Mouse (Mus musculus) megakaryocyte, embryonic 14.5 days (primary cell): ENCODE measurements at regions not wholly inside any gene's neighbourhood (a gene's known extent, or its start where the extent isn't known, plus 50 kb on each side); places are given as distances from the start of the nearest gene placed in this dataset.

Source experiments
- H3K27me3 ChIP-seq: replicated peaks from 2 replicates; pipeline ENCODE3; 2012; ENCODE audit warnings: inconsistent platforms
- H3K36me3 ChIP-seq: replicated peaks from 2 replicates; pipeline ENCODE3; 2012; ENCODE audit warnings: low read length, inconsistent platforms, mixed read lengths
- H3K4me1 ChIP-seq: 2 replicates; pipeline ENCODE4 v1.6.1; 2012; ENCODE audit warnings: inconsistent platforms
- H3K4me3 ChIP-seq: replicated peaks from 2 replicates; pipeline ENCODE3; 2012; ENCODE audit warnings: moderate library complexity, mild to moderate bottlenecking, inconsistent platforms
- H3K9me3 ChIP-seq: 2 replicates; pipeline ENCODE4 v1.6.1; 2012; ENCODE audit warnings: inconsistent platforms
- FLI1 ChIP-seq: IDR thresholded peaks from 2 replicates; pipeline ENCODE4 v1.6.1; 2012; ENCODE audit warnings: low read length, inconsistent platforms, mixed read lengths
- GATA1 ChIP-seq: IDR thresholded peaks from 3 replicates; pipeline ENCODE4 v1.6.1; 2012; ENCODE audit warnings: mixed read lengths, low read length, inconsistent platforms, borderline replicate concordance

DNA sequence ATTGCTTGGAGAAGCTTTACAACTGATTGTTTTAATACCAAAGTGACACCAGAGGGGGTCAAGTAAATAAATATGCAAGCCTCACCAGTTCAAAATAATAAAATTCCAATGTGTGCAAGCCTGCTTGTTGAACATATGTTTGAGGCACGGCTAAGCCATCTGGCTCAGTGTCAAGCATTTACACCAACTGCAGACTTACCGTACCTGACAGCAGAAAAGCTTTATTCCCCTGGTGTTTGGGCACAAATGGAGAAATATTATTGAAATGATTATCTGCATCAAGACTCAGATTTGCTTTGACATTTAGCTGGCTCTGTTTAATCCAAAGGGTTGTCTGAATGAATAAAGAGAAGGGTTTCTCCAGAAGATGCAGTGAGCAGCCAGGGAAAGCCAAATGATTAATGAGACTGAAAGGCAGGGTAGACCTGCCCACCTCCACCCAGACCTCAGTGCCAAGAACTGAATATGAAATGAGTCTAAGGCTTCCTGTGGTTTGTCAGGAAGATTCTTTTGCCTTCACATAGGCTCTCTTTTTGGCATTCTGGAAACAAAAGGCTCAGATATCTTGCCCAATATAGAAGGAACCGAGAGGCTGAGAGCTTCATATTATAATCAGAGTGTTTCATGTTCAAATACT, 325.6 kb upstream of the Galnt5 start:
- TF ChIP-seq GATA1 (no peak), FLI1 (no peak)
- H3K4me3 ChIP-seq = no peak overlapping the region

DNA sequence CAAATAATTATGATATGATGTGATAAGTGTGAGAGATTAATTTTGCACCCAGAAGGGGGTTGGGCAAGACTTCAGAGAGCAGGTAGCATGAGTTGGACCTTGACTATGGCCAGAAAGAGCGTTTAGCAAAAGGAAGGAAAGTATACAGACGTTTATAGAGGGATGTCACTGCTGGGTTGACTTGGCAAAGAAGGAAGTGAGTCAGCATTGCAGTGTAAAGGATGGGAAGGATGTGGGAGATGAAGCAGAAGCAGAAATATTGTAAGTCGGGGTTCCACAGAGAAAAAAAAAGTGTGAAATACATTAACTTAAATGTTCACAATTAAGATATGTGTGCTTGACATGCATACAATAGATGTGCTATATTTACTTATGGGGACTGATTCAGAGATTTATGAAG, 307.8 kb upstream of the Galnt5 start:
- no peaks in the 10 kb centered on the region for H3K27me3 ChIP-seq
- no peak overlapping the region for H3K4me3 ChIP-seq
- no peaks in the 10 kb centered on the region for H3K36me3 ChIP-seq
- no peaks in the 10 kb centered on the region for H3K9me3 ChIP-seq
- TF ChIP-seq GATA1 = no peak
- TF ChIP-seq FLI1 = no peak
- H3K4me1 ChIP-seq = 0 out of 2 replicates have a peak, but pooled peaks cover 3% of the 10 kb centered on the region

More for the DNA sequence above, 325.6 kb upstream of the Galnt5 start:
- Histone ChIP-seq H3K27me3 (no peaks in the 10 kb centered on the region), H3K4me1 (no peaks in the 10 kb centered on the region), H3K9me3 (no peaks in the 10 kb centered on the region), H3K36me3 (no peaks in the 10 kb centered on the region)

DNA sequence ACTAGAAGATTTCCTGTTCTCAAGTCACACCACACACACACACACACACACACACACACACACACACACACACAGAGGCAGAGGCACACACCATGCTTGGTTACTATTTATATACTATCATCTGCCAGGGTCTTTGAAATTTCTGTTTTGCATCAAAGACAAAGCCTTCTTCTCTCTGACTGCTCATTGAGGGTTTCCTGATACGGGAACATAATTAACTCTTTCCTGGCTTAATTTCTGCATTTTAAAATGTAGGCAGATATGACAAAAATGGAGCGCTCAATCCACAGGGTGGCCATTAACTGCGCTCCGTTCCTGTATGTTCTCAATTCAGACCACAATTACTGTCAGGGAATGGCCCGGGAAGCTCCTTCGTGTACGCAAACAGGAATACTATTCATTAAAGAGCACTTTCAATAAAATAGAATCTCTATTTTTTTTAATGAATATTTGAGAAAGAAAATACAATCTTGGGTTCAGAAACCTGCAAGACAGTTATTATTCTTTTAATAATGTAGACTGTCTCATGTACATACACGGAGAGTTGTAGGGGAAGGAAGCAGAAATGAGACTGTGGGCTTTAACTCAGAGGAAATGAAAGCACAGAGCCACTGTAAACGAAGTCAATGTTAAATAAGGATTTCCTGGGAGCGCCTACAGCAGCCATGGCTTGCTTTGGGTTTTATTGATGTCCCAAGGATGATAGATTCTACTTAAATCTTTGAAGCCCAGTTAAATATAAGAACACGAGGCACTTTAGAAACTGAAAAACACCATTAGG, 300.5 kb upstream of the Galnt5 start:
- Histone ChIP-seq H3K27me3 (peaks cover 1% of the 10 kb centered on the region), H3K9me3 (no peaks in the 10 kb centered on the region), H3K4me3 (no peak overlapping the region), H3K36me3 (no peaks in the 10 kb centered on the region), H3K4me1 (no peaks in the 10 kb centered on the region)
- no peak for TF ChIP-seq FLI1
- no peak for TF ChIP-seq GATA1

DNA sequence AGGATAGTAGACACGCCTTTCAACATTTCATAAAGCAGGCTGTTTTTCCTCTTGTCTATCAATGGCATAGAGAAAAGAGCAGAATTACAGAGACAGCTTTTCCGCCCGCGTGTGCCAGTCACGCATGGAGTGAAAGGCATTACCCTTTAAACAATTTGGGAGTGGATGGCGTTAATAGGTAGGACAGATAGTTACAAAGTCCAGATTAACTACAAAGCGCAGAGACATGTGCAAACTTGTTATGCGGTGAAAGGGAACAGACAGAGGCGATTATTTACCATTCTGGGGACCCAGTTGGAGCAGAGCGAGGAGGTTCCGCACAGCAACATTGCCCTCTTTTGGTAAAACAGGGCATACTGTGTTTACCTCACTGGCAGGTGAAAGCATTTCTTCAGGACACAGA, 299.0 kb upstream of the Galnt5 start:
- TF ChIP-seq FLI1 (no peak), GATA1 (no peak)
- H3K4me3 ChIP-seq = peak overlapping the region; percentile 71

GRCm38 (mm10) chr2:57699226-57699625, 298.5 kb upstream of the Galnt5 start:
- no peak for TF ChIP-seq GATA1
- no peak for TF ChIP-seq FLI1
- H3K36me3 ChIP-seq = no peaks in the 10 kb centered on the region
- no peak overlapping the region for H3K4me3 ChIP-seq

More for the DNA sequence above, 299.0 kb upstream of the Galnt5 start:
- H3K27me3 ChIP-seq = peaks cover 1% of the 10 kb centered on the region
- no peaks in the 10 kb centered on the region for H3K36me3 ChIP-seq
- H3K9me3 ChIP-seq = no peaks in the 10 kb centered on the region
- no peaks in the 10 kb centered on the region for H3K4me1 ChIP-seq

DNA sequence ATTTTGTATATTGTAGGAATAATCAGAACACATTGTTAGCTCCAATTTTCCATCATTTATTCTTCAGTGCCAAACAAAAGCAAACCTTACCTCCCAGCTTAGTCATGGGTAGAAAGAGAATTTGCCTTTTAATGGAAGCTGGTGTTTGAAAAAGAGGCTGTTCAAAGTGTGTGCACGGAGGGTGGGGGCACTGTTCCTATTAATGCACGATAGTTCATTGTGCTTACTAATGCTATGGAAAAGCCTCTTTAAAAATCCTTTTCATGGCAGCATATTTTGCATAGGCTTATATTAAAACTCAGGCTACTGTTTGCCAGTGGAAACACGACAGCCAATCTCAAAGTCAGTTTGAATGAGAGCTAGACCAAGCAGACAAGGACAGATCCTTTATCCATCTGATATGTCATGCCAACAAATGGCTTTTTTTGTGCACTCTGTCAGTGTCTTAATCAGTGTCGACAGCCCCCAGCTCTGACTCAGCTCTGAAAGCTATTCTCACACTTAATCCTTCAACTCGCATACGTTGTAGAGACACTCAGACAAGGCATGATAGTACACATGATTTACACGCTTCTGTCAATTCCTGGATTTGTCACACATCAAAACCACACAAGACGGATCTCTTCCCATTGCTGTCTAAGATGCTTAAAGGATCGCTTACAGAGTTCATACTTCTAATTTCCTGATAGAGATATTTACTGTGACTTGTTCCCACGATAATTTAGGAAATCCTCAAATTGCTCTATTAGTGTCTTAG, 280.8 kb upstream of the Galnt5 start:
- no peaks in the 10 kb centered on the region for H3K36me3 ChIP-seq
- H3K9me3 ChIP-seq = no peaks in the 10 kb centered on the region
- no peak overlapping the region for H3K4me3 ChIP-seq
- TF ChIP-seq GATA1 = no peak
- TF ChIP-seq FLI1 = no peak
- no peaks in the 10 kb centered on the region for H3K27me3 ChIP-seq
- H3K4me1 ChIP-seq = no peaks in the 10 kb centered on the region

More at GRCm38 (mm10) chr2:57699226-57699625, 298.5 kb upstream of the Galnt5 start:
- no peaks in the 10 kb centered on the region for H3K9me3 ChIP-seq
- H3K27me3 ChIP-seq = peaks cover 1% of the 10 kb centered on the region
- no peaks in the 10 kb centered on the region for H3K4me1 ChIP-seq
